Mouse (Mus musculus) neutrophil, adult 65 days (primary cell): ENCODE measurements around the gene Zbtb20. TPM values are rescaled to one million over a fixed set of nuclear protein-coding genes. Genes with fewer than 3 reads are reported as not detected.

ENCODE experiments used
- total RNA-seq: library from RNA; stranded (reverse); gene quantifications from 2 replicates; pipeline ENCODE4 v1.2.4, GENCODE M21; 2023

Gene Zbtb20
- 20.9 and 31.0 TPM in 2 replicates for total RNA-seq

DNA sequence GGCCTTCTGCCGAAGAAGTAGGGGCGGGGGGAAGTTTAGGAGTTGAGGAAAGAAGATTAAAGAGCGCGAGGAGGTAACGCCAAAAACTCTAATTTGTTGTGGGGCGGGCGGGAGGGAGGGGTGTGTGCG is at the start of gene Zbtb20:
Zbtb20 (plus strand) TSS at position 30 of the 129 bp plus-strand sequence.

DNA sequence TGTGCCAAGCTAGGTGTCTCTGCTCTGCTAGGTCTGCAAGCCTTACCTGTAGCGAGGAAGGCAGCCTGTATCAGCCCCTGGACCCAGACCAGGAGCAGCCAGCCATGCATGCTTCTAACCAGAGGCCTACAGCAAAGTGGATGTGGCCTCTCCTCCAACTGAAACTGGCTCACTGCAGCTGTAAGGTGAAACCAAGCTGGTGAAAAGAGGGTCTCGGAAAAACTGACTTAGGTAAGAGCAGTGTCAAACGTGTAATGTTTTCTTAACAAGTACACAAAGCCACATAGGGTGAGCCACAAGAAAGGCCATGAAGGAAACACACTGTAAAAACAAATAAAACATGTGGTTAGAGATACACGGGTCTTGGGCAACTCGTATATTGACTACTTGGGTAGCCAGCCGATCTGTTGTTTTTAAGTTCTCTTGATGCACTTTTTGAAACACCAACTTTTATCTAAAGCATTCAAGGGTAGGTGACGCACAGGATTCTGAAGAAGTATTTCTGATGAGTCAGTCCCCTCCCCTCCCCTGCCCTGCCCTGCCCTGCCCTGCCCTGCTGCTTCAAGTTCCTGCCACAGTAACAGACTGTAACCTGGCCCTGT is 788.4 kb downstream of the Zbtb20 start, which contains the start of gene Tigit:
Tigit (minus strand) TSS at position 169 of the 602 bp plus-strand sequence.

